Mouse (Mus musculus) neural tube, embryonic 15.5 days (tissue): ENCODE results near the gene Nxf2. TPM values are rescaled to one million over a fixed set of nuclear protein-coding genes. Genes with fewer than 3 reads are reported as not detected.

Experiments
- ATAC-seq: fragments of 200-750 bp; cut with Nextera tagmentation; 2 replicates; pipeline ENCODE4 v1.8.0; 2017; ENCODE audit warnings: mild to moderate bottlenecking, moderate TSS enrichment, moderate library complexity; ENCODE audit not compliant: low FRiP score
- H3K27ac ChIP-seq: fragments of 300-500 bp; sonication (generic); replicated peaks from 2 replicates; pipeline ENCODE4 v1.5.1; 2015; ENCODE audit warnings: mild to moderate bottlenecking, inconsistent platforms
- H3K27me3 ChIP-seq: fragments of 300-500 bp; sonication (generic); replicated peaks from 2 replicates; pipeline ENCODE4 v1.6.1; 2015; ENCODE audit warnings: inconsistent platforms
- H3K36me3 ChIP-seq: fragments of 300-500 bp; sonication (generic); 2 replicates; pipeline ENCODE4 v1.6.1; 2015; ENCODE audit warnings: inconsistent platforms
- H3K4me1 ChIP-seq: fragments of 300-500 bp; sonication (generic); 2 replicates; pipeline ENCODE4 v1.6.1; 2015; ENCODE audit warnings: inconsistent platforms
- H3K4me2 ChIP-seq: fragments of 300-500 bp; sonication (generic); 2 replicates; pipeline ENCODE4 v1.6.1; 2015; ENCODE audit warnings: inconsistent platforms, mild to moderate bottlenecking, moderate library complexity
- H3K4me3 ChIP-seq: fragments of 300-500 bp; sonication (generic); replicated peaks from 2 replicates; pipeline ENCODE4 v1.5.1; 2015; ENCODE audit warnings: mild to moderate bottlenecking, inconsistent platforms
- H3K9ac ChIP-seq: fragments of 300-500 bp; sonication (generic); replicated peaks from 2 replicates; pipeline ENCODE4 v1.6.1; 2015; ENCODE audit warnings: mild to moderate bottlenecking, inconsistent platforms
- H3K9me3 ChIP-seq: fragments of 300-500 bp; sonication (generic); replicated peaks from 2 replicates; pipeline ENCODE4 v1.6.1; 2016; ENCODE audit warnings: inconsistent platforms
- WGBS: fragments of 180-500 bp; shearing (Covaris S2); methylation state at CpG from one replicate; pipeline ENCODE4 v1.1.7; 2015; ENCODE audit warnings: mixed read lengths; 5-methylcytosine and 5-hydroxymethylcytosine counted together
- polyA plus RNA-seq: library from polyadenylated mRNA; unstranded; fragments of >200 nt; fragmentation: Nextera tagmentation; extraction: Ambion mirVana; gene quantifications from 2 replicates; pipeline ENCODE4 v1.2.1, GENCODE M21; 2015

The Nxf2 gene
- polyA plus RNA-seq, result 0.19 and 0.36 TPM in 2 replicates

- peak within 1 kb of the TSS; percentile 52 for H3K4me2 ChIP-seq
- 92% methylated on average over 19 of the region's 19 CpGs for WGBS
- H3K9ac ChIP-seq, result no peak within 1 kb of the TSS
- ATAC-seq, result no peak
- no peaks in the 10 kb centered on the region for H3K4me1 ChIP-seq
- H3K27ac ChIP-seq, result no peak within 1 kb of the TSS
- no peaks in the 10 kb centered on the region for H3K36me3 ChIP-seq
- no peaks in the 10 kb centered on the region; the same call in 1 of the 2 replicates for H3K27me3 ChIP-seq
- no peaks in the 10 kb centered on the region for H3K9me3 ChIP-seq
- peak within 1 kb of the TSS; percentile 35 for H3K4me3 ChIP-seq
Observed at GRCm38 (mm10) chrX:134964546-134964945, at the start of gene Nxf2. Gene Nxf2 (minus strand): TSS chrX:134964754.

- no peak overlapping the region for H3K9ac ChIP-seq
- ATAC-seq, result no peak
- peaks cover 3% of the 10 kb centered on the region; the same call in 1 of the 2 replicates for H3K27me3 ChIP-seq
- H3K4me3 ChIP-seq, result no peak overlapping the region
- no peaks in the 10 kb centered on the region for H3K36me3 ChIP-seq
- no peak overlapping the region for H3K4me2 ChIP-seq
- 60% methylated on average over 3 of the region's 3 CpGs for WGBS
- H3K9me3 ChIP-seq, result no peaks in the 10 kb centered on the region
- H3K4me1 ChIP-seq, result no peaks in the 10 kb centered on the region
- H3K27ac ChIP-seq, result no peak overlapping the region
Observed at GRCm38 (mm10) chrX:135011381-135011780, 46.8 kb upstream of the Nxf2 start.

- WGBS, result 35% methylated on average over 6 of the region's 6 CpGs
- H3K27ac ChIP-seq, result peak overlapping the region; percentile 96
Observed at GRCm38 (mm10) chrX:135009471-135009815, 44.9 kb upstream of the Nxf2 start.

GRCm38 (mm10) chrX:135008720-135009470, 44.3 kb upstream of the Nxf2 start, which contains the start of gene Zmat1:
Gene Zmat1 (minus strand): TSS chrX:135009209.
- peak within 1 kb of the TSS; percentile 52 for H3K4me2 ChIP-seq
- 9% methylated on average over 34 of the region's 65 CpGs for WGBS
- peak within 1 kb of the TSS; percentile 56 for H3K4me3 ChIP-seq
- no peaks in the 10 kb centered on the region for H3K36me3 ChIP-seq
- peak; percentile 100 for ATAC-seq
- no peaks in the 10 kb centered on the region for H3K9me3 ChIP-seq
- H3K9ac ChIP-seq, result peak within 1 kb of the TSS; percentile 81
- H3K4me1 ChIP-seq, result no peaks in the 10 kb centered on the region
- peak within 1 kb of the TSS; percentile 96 for H3K27ac ChIP-seq
- no peaks in the 10 kb centered on the region for H3K27me3 ChIP-seq

More at GRCm38 (mm10) chrX:135009471-135009815, 44.9 kb upstream of the Nxf2 start:
- Histone ChIP-seq H3K9me3 (no peaks in the 10 kb centered on the region), H3K4me1 (no peaks in the 10 kb centered on the region), H3K27me3 (peaks cover 3% of the 10 kb centered on the region; the same call in 1 of the 2 replicates), H3K4me3 (peak overlapping the region; percentile 56), H3K9ac (0 out of 2 replicates have a peak overlapping the region, but pooled peaks have one; percentile 30), H3K4me2 (peak overlapping the region; percentile 49), H3K36me3 (no peaks in the 10 kb centered on the region)
- peak; percentile 21; the same call in 1 of the 2 replicates for ATAC-seq

GRCm38 (mm10) chrX:135008021-135008420, 43.5 kb upstream of the Nxf2 start:
- H3K9me3 ChIP-seq, result no peaks in the 10 kb centered on the region
- WGBS, result 46% methylated on average over 5 of the region's 5 CpGs
- peak overlapping the region; percentile 81; the same call in 1 of the 2 replicates for H3K9ac ChIP-seq
- no peak overlapping the region; the same call in 1 of the 2 replicates for H3K27ac ChIP-seq
- no peaks in the 10 kb centered on the region for H3K27me3 ChIP-seq
- H3K4me3 ChIP-seq, result peak overlapping the region; percentile 56
- no peaks in the 10 kb centered on the region for H3K4me1 ChIP-seq
- H3K36me3 ChIP-seq, result no peaks in the 10 kb centered on the region
- peak overlapping the region; percentile 52 for H3K4me2 ChIP-seq
- no peak for ATAC-seq

- WGBS, result 56% methylated on average over 34 of the region's 53 CpGs
- peak; percentile 94 for ATAC-seq
- Histone ChIP-seq H3K27me3 (0 out of 2 replicates have a peak, but pooled peaks cover 3% of the 10 kb centered on the region), H3K9ac (no peak overlapping the region), H3K9me3 (no peaks in the 10 kb centered on the region), H3K36me3 (no peaks in the 10 kb centered on the region), H3K4me3 (peak overlapping the region; percentile 35), H3K4me2 (peak overlapping the region; percentile 52), H3K27ac (no peak overlapping the region), H3K4me1 (no peaks in the 10 kb centered on the region)
Observed at GRCm38 (mm10) chrX:134963305-134964094, 1.1 kb downstream of the Nxf2 start.

- H3K36me3 ChIP-seq, result no peaks in the 10 kb centered on the region
- H3K27me3 ChIP-seq, result no peaks in the 10 kb centered on the region
- ATAC-seq, result no peak
- no peak overlapping the region for H3K27ac ChIP-seq
- WGBS, result 34% methylated on average over 5 of the region's 5 CpGs
- no peak overlapping the region for H3K4me2 ChIP-seq
- H3K9me3 ChIP-seq, result no peaks in the 10 kb centered on the region
- H3K9ac ChIP-seq, result no peak overlapping the region
- H3K4me3 ChIP-seq, result no peak overlapping the region
- H3K4me1 ChIP-seq, result no peaks in the 10 kb centered on the region
Observed at GRCm38 (mm10) chrX:134930361-134930760, 34.2 kb downstream of the Nxf2 start.

GRCm38 (mm10) chrX:134929927-134930326, 34.6 kb downstream of the Nxf2 start:
- WGBS, result 78% methylated on average over 5 of the region's 5 CpGs
- Histone ChIP-seq H3K9ac (no peak overlapping the region), H3K36me3 (no peaks in the 10 kb centered on the region), H3K27me3 (no peaks in the 10 kb centered on the region), H3K4me1 (no peaks in the 10 kb centered on the region), H3K4me2 (no peak overlapping the region), H3K4me3 (no peak overlapping the region), H3K27ac (no peak overlapping the region), H3K9me3 (no peaks in the 10 kb centered on the region)
- no peak for ATAC-seq

GRCm38 (mm10) chrX:134925058-134925457, 39.5 kb downstream of the Nxf2 start:
- Histone ChIP-seq H3K4me3 (no peak overlapping the region), H3K9me3 (no peaks in the 10 kb centered on the region), H3K27ac (no peak overlapping the region), H3K36me3 (no peaks in the 10 kb centered on the region), H3K4me1 (no peaks in the 10 kb centered on the region), H3K9ac (no peak overlapping the region), H3K4me2 (no peak overlapping the region), H3K27me3 (no peaks in the 10 kb centered on the region)
- ATAC-seq, result no peak

- no peak overlapping the region for H3K4me3 ChIP-seq
- no peak overlapping the region for H3K27ac ChIP-seq
- 65% methylated on average over 7 of the region's 7 CpGs for WGBS
- H3K9ac ChIP-seq, result no peak overlapping the region
- H3K9me3 ChIP-seq, result no peaks in the 10 kb centered on the region
- H3K27me3 ChIP-seq, result no peaks in the 10 kb centered on the region
- H3K4me1 ChIP-seq, result no peaks in the 10 kb centered on the region
- no peaks in the 10 kb centered on the region for H3K36me3 ChIP-seq
- no peak for ATAC-seq
- H3K4me2 ChIP-seq, result no peak overlapping the region
Observed at GRCm38 (mm10) chrX:134923675-134924424, 40.7 kb downstream of the Nxf2 start.

GRCm38 (mm10) chrX:134919220-134919619, 45.3 kb downstream of the Nxf2 start:
- Histone ChIP-seq H3K27me3 (no peaks in the 10 kb centered on the region), H3K36me3 (no peaks in the 10 kb centered on the region), H3K9me3 (no peaks in the 10 kb centered on the region), H3K9ac (no peak overlapping the region), H3K4me2 (no peak overlapping the region), H3K4me1 (no peaks in the 10 kb centered on the region), H3K27ac (no peak overlapping the region), H3K4me3 (no peak overlapping the region)
- 50% methylated on average over 1 of the region's 1 CpGs for WGBS
- no peak for ATAC-seq
